Mouse (Mus musculus) E14TG2a.4 (cell line): ENCODE data around the gene Shisa2.

ENCODE experiments used
- CTCF ChIP-seq: conservative IDR thresholded peaks from 2 replicates; pipeline ENCODE4 v1.5.1; 2014; ENCODE audit warnings: low read length
- NANOG ChIP-seq: IDR thresholded peaks from 2 replicates; pipeline ENCODE4 v1.6.1; 2014; ENCODE audit warnings: borderline replicate concordance, low read length, mixed read lengths
- POU5F1 ChIP-seq: IDR thresholded peaks from 2 replicates; pipeline ENCODE4 v1.6.1; 2014; ENCODE audit warnings: low read length, borderline replicate concordance

DNA sequence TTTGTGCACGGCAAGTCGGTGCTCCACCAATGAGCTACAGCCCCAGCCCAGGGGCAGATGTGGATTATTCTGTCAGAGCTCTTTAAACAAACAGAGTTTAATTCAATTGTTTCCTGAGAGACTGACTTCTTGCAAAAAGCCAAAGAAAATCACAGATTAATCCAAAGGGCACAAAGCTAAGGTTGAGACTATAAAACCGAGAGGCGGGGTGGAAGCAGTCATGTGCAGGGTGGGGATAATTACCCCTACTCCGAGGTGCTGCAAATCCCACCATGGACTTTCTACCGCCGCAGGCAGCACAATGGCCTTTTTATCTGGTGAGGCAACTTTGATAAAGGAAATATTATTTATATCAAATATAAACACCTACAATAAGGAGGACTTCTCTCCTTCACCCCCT is 8.3 kb upstream of the Shisa2 start:
- TF ChIP-seq CTCF = no peak
- no peak for TF ChIP-seq NANOG
- no peak for TF ChIP-seq POU5F1
